Mouse (Mus musculus): ENCODE results near the gene Man2a2. TPM values are rescaled to one million over a fixed set of nuclear protein-coding genes. Genes with fewer than 3 reads are reported as not detected.
"Not testable (repeated sequence)": the region's sequence is repeated elsewhere in the genome, so short reads cannot be mapped to it uniquely, and the experiment has no call there.

Gene Man2a2
- polyA plus RNA-seq, 1 experiment: 167 TPM

DNA sequence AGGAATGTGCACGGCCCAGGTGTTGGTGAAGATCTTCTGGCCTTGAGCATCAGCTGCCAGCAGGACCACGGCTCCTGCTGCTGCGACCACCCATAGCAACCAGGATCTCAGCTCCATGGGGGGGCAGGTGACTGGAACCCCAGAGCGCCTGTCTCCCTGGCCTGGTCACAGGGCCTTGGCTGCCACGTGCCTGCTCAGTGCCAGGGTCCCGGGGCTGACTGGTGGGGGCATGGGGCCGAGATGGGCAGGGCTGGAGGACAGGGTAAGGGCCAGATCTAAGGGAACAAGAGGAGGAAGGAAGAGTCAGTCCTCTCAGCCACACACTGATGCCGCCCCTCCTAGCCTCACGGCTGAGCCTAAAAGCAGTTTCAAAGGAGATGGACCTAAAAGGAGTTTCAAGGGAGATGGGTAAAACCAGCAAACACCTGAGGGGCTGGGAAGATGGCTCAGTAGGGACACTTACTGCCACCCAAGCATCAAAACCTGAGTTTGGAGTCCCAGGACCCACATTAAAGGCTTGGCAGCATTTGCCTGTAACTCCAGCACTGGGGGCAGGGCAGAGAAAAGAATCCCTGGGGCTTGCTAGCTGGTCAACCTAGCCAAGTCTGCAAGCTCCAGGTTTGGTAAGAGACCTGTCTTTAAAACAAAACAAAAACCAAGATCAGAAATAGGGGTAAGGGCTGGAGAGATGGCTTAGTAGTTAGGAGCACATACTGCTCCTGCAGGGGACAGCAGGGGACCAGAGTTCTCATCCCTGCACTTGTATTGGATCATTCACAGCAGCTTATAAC is 27.7 kb upstream of the Man2a2 start:
- TF ChIP-seq CTCF (IDR thresholded peaks at IDR 0.05; ENCODE audit: borderline replicate concordance, insufficient read depth, low read depth, low read length): no peak
- no peak for TF ChIP-seq POLR2A (IDR thresholded peaks at IDR 0.05; ENCODE audit: borderline replicate concordance, insufficient read depth, low read length)
- peak overlapping the region; percentile 36; the same call in 1 of the 2 replicates for H3K27ac ChIP-seq (ENCODE audit: insufficient read depth, low read length)
- no peak for DNase-seq
- peaks cover 22% of the 10 kb centered on the region for H3K4me1 ChIP-seq (ENCODE audit: control insufficient read depth, insufficient read depth, low read length)
- H3K4me3 ChIP-seq (replicated peaks; ENCODE audit: insufficient read depth, low read depth, low read length): peak overlapping the region; percentile 5
- WGBS: 15% methylated on average over 9 of the region's 9 CpGs
- H3K27me3 ChIP-seq (ENCODE audit: control insufficient read depth, insufficient read depth, low read length): no peaks in the 10 kb centered on the region

DNA sequence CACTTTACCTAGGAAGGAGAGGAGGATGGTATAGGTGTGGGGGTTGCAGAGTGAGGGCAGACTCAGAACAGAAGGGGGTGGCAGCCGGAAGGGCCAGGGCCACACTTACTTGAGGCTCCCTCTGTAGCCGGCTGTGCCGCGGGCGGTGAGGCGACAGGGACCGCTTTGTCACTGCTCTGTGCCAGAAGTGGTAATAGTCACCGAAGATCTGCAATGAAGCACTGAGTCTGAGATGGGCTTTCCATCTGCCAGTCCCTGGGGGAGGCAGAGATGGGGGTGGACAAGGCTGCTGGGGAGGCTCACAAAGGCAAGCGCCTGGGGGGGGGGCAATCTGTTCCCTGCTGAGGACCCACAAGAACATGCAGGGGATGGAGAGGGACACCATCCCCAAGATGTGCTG is 26.8 kb upstream of the Man2a2 start:
- TF ChIP-seq POLR2A (IDR thresholded peaks at IDR 0.05; ENCODE audit: borderline replicate concordance, insufficient read depth, low read length): no peak
- TF ChIP-seq CTCF (IDR thresholded peaks at IDR 0.05; ENCODE audit: borderline replicate concordance, insufficient read depth, low read depth, low read length): no peak
- 13% methylated on average over 9 of the region's 9 CpGs for WGBS
- no peak overlapping the region for H3K4me3 ChIP-seq (replicated peaks; ENCODE audit: insufficient read depth, low read depth, low read length)
- no peak for DNase-seq
- 0 out of 2 replicates have a peak overlapping the region, but pooled peaks have one; percentile 35 for H3K27ac ChIP-seq (ENCODE audit: insufficient read depth, low read length)
- H3K4me1 ChIP-seq (ENCODE audit: control insufficient read depth, insufficient read depth, low read length): peaks cover 18% of the 10 kb centered on the region
- H3K27me3 ChIP-seq (ENCODE audit: control insufficient read depth, insufficient read depth, low read length): no peaks in the 10 kb centered on the region

DNA sequence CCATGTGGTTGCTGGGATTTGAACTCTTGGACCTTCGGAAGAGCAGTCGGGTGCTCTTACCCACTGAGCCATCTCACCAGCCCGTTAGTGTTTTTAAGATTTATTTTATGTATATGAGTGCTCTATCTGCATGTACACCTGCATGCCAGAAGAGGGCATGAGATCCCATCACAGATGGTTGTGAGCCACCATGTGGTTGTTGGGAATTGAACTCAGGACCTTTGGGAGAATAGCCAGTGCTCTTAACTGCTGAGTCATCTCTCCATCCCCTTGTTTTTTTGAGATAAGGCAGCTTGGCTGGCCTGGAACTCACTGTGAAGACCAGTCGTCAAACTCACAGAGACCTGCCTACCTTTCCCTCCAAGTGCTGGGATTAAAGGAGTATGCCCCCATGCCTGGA is 25.3 kb upstream of the Man2a2 start:
- H3K4me1 ChIP-seq (ENCODE audit: control insufficient read depth, insufficient read depth, low read length): peaks cover 18% of the 10 kb centered on the region
- not testable (repeated sequence) for H3K27ac ChIP-seq (ENCODE audit: insufficient read depth, low read length); H3K4me3 ChIP-seq (replicated peaks; ENCODE audit: insufficient read depth, low read depth, low read length); DNase-seq; H3K27me3 ChIP-seq (ENCODE audit: control insufficient read depth, insufficient read depth, low read length)
- 82% methylated on average over 4 of the region's 4 CpGs for WGBS

DNA sequence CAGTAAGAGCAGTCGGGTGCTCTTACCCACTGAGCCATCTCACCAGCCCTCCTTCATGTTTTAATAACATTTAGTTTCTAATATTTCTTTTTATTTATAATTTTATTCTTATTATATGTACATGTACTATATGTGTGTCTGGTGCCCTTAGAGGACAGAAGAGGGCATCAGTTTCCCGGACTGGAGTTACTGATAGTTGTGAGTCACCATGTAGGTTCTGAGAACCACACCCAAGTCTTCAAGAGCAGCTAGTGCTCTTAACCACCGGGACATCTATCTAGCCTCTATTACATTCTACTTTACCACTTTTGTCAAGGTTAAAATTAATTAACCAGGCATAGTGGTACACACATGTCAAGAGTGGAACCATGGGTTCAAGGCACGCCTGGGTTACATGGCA is 23.4 kb upstream of the Man2a2 start:
- no peak for DNase-seq
- Histone ChIP-seq H3K27me3 (ENCODE audit: control insufficient read depth, insufficient read depth, low read length) (no peaks in the 10 kb centered on the region), H3K4me1 (ENCODE audit: control insufficient read depth, insufficient read depth, low read length) (peaks cover 18% of the 10 kb centered on the region), H3K27ac (ENCODE audit: insufficient read depth, low read length) (no peak overlapping the region), H3K4me3 (replicated peaks; ENCODE audit: insufficient read depth, low read depth, low read length) (no peak overlapping the region)
- TF ChIP-seq CTCF (IDR thresholded peaks at IDR 0.05; ENCODE audit: borderline replicate concordance, insufficient read depth, low read depth, low read length): no peak
- no peak for TF ChIP-seq POLR2A (IDR thresholded peaks at IDR 0.05; ENCODE audit: borderline replicate concordance, insufficient read depth, low read length)
- 90% methylated on average over 4 of the region's 4 CpGs for WGBS

DNA sequence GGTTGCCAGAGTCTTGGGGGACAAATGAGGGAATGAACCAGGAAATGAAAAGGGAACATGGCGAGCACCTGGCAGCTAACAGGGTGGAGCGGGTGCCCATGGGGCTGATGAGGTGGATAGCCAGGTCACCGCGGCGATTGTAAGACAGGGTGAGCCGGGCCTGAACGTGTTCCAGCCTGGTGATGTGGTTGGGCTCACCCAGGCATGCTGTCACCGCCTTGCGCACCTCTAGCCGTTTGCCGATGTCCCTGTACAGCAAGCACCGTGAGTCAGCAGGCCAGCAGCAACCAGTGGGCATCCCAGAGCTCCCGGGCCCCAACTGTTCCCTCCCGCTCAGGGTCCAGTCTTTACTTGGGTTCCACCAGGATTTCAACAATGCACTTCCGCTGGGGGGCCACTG is 20.9 kb upstream of the Man2a2 start:
- Histone ChIP-seq H3K27ac (ENCODE audit: insufficient read depth, low read length) (no peak overlapping the region), H3K4me3 (replicated peaks; ENCODE audit: insufficient read depth, low read depth, low read length) (no peak overlapping the region), H3K4me1 (ENCODE audit: control insufficient read depth, insufficient read depth, low read length) (no peaks in the 10 kb centered on the region), H3K27me3 (ENCODE audit: control insufficient read depth, insufficient read depth, low read length) (no peaks in the 10 kb centered on the region)
- no peak for TF ChIP-seq POLR2A (IDR thresholded peaks at IDR 0.05; ENCODE audit: borderline replicate concordance, insufficient read depth, low read length)
- no peak for TF ChIP-seq CTCF (IDR thresholded peaks at IDR 0.05; ENCODE audit: borderline replicate concordance, insufficient read depth, low read depth, low read length)
- DNase-seq: no peak
- WGBS: 85% methylated on average over 15 of the region's 15 CpGs

DNA sequence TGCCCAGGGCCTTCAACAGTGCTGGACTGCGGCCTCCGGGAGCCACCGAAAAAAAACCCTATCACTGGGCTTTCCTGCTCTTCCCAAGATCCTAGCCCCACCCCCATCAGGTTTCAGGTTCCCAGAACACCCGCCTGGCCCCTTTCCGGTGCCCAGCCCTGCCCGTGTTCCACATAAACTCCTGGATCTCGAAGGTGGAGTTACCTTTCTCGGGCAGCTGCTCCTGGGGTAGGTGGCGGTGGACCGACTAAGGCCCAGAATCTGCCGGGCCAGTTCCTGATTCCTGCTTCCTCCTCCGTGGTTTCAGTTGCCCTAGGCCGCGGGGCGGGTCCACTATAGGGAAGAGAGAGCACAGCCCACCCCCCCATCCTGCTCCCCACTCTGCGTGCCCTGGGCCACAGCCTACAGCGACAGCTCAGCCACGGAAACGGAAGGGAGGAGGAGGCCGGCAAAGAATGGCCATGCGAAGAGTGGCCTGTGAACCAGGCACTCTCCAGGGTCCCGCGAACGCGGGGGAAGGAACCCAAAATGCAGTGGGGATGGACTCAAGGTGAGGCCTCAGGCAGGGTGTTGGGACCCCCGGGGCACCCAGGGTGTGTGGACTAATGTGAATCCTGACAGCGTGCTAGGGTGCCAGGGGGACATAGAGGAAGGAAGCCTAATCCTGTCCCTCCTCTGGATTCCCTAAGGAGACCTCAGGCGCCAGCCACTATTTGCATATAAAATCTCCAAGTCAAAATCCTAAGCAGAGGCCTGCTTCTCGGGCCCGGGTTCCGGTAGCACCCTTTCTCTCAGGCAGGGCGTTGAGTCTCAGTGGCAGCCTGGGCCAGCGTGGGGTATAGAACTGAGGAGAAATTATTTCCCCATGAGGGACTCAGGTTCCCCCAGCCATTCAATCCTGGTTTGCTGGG is 16.7 kb upstream of the Man2a2 start, which contains the start of gene Fes:
Gene Fes, minus strand, starts transcription at position 314 of the 911 bp plus-strand sequence.
- 41% methylated on average over 33 of the region's 33 CpGs for WGBS
- no peak within 1 kb of the TSS for H3K4me3 ChIP-seq (replicated peaks; ENCODE audit: insufficient read depth, low read depth, low read length)
- no peak for TF ChIP-seq CTCF (IDR thresholded peaks at IDR 0.05; ENCODE audit: borderline replicate concordance, insufficient read depth, low read depth, low read length)
- TF ChIP-seq POLR2A (IDR thresholded peaks at IDR 0.05; ENCODE audit: borderline replicate concordance, insufficient read depth, low read length): no peak
- peak in 1 of 2 experiments; percentile 20 for DNase-seq
- no peak within 1 kb of the TSS for H3K27ac ChIP-seq (ENCODE audit: insufficient read depth, low read length)
- H3K4me1 ChIP-seq (ENCODE audit: control insufficient read depth, insufficient read depth, low read length): peaks cover under 1% of the 10 kb centered on the region; the same call in 1 of the 2 replicates
- no peaks in the 10 kb centered on the region for H3K27me3 ChIP-seq (ENCODE audit: control insufficient read depth, insufficient read depth, low read length)

DNA sequence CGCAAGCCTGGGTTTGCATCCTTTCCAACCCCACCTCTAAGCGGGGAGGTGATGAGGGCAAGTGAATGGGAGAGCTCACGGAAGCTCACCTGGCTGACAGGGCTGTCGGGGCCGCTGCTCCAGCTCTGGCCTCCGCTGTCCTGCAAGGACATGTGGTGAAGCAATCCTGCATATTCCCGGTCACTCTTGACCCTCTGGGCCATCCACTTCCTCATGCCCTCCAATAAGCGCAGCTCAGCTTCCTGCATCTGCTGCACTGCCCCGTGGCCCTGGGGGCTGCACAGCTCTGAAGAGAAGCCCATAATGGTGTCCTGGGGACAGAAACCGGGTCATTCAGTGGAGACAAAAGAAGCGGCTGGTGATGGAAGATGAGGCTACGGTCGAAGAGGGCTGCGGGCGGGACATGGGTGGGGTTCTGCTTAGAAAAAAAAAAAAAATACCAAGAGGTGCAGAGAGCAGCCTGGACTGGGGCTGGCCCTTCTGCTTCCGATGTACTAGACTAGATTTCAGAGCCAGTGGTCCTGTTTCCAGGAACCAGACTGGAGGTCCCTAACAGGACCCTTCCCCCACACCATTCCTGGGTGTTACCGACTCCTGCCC is 16.0 kb upstream of the Man2a2 start:
- no peak for DNase-seq
- Histone ChIP-seq H3K4me1 (ENCODE audit: control insufficient read depth, insufficient read depth, low read length) (peaks cover 5% of the 10 kb centered on the region), H3K4me3 (replicated peaks; ENCODE audit: insufficient read depth, low read depth, low read length) (no peak overlapping the region), H3K27me3 (ENCODE audit: control insufficient read depth, insufficient read depth, low read length) (no peaks in the 10 kb centered on the region), H3K27ac (ENCODE audit: insufficient read depth, low read length) (no peak overlapping the region)
- TF ChIP-seq CTCF (IDR thresholded peaks at IDR 0.05; ENCODE audit: borderline replicate concordance, insufficient read depth, low read depth, low read length) (no peak), POLR2A (IDR thresholded peaks at IDR 0.05; ENCODE audit: borderline replicate concordance, insufficient read depth, low read length) (no peak)
- 65% methylated on average over 17 of the region's 17 CpGs for WGBS

Data from cerebellum, adult 2 months (tissue).